Mouse (Mus musculus): ENCODE data around the gene Ppp1r37. TPM values are rescaled to one million over a fixed set of nuclear protein-coding genes. Genes with fewer than 3 reads are reported as not detected.

Gene Ppp1r37
- total and polyA plus RNA-seq, 3 experiments: 68.3 to 159 (median 70.8) TPM

DNA sequence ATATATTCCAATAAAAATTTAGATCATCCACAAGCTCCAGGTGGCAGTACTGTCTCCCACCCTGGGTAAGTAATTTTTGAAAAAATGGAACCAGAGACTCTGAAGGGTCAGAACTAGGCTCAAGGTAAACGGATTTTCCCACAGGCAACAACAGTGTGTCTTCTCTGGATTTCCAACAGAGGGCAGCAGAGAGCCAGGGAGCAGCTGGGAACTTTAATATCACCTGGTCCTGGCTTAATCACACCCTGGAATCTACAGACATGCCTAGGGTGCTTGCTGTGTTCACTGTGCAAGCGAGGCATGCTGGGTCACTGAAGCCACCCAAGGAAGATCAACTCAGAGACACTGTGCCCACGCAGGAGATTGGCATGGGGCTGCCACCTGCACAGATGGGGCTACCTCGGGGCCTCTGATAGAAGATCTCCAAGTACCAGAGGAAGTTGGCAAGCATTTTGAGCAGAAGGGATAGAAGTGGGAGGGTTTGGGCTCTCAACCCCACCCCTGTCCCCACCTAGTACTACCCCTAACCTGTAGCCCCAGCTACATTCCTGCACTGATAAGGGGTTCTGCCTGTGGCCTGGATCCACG lies 59.3 kb downstream of the Ppp1r37 start:
- peak; percentile 66 for DNase-seq

GRCm38 (mm10) chr7:19501658-19502057 lies 61.2 kb downstream of the Ppp1r37 start:
- peak; percentile 91 for DNase-seq

- DNase-seq: no peak
These were observed 62.2 kb downstream of the Ppp1r37 start for GRCm38 (mm10) chr7:19500420-19501363.

- DNase-seq: peak; percentile 85
These were observed 64.5 kb downstream of the Ppp1r37 start for GRCm38 (mm10) chr7:19498326-19498725.

GRCm38 (mm10) chr7:19496214-19496555 lies 66.7 kb downstream of the Ppp1r37 start:
- DNase-seq: no peak

DNA sequence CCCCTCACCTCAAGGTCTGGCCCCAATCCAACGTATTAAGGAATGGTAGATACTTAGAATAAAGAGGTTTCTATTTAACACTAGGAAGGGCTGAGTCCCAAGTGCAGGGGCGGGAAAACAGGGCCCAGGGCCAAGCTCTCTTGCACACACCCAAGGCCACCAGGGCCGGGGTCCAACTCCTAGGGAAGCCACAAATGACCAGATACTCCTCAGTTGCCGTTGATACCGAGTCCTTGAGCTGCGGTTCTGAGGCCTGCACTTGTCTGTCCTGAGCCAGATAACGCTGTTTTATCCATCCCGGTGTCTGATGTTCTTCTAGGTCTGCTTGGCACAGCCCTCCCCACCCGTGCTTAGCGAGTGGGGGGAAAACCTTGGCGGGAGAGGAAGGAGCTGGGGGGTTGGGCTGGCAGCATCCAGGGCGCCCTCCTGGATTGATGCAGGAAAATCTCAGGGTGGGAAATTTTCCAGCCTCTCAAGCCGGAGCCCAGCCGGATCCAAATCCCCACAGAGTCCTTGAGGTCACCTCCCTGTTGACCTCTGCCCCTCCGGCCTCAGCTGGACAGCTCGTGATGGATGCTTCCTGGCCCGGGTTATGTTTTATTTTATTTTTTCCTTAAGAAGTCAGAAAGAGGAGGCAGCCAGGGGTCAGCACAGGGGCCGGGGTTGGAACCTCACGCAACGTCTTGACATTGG lies 67.2 kb downstream of the Ppp1r37 start:
- DNase-seq: peak; percentile 92

DNA sequence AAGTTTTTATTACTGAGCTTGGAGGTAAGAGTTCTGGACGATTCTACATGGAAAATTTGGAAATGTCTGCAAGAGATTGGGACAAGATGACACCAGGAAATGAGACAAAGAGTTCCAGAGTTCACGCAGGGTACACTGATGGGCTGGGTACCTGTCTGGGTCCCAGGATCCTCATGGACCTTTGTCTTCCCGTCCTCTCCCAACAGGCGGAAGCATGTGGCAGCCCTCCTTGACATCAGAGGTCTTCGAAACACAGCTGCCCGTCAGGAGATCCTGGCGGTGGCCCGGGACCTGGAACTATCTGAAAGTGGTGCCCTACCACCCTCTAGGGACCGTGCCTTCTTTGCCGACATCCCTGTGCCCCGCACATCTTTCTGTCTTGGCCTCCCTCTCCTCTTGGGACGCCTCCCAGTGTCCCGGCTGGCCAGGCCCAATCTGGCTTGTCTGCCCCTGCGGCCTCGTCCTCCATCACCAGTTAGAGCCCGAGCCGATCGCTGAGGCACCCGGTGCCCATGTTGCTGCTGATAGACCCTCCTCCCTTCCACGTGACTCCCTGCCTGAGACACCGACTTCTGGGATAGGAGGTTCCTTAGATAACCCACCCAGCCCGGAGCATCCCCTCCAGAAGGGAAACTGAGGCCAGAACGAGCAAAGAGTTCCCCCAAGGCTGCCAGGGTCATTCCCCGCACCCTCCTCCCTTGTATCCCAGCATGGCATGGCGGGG lies 68.0 kb downstream of the Ppp1r37 start:
- peak; percentile 63 for DNase-seq

GRCm38 (mm10) chr7:19491731-19492130 lies 71.1 kb downstream of the Ppp1r37 start:
- peak; percentile 83 for DNase-seq

GRCm38 (mm10) chr7:19489525-19489924 lies 73.4 kb downstream of the Ppp1r37 start:
- DNase-seq: no peak

DNA sequence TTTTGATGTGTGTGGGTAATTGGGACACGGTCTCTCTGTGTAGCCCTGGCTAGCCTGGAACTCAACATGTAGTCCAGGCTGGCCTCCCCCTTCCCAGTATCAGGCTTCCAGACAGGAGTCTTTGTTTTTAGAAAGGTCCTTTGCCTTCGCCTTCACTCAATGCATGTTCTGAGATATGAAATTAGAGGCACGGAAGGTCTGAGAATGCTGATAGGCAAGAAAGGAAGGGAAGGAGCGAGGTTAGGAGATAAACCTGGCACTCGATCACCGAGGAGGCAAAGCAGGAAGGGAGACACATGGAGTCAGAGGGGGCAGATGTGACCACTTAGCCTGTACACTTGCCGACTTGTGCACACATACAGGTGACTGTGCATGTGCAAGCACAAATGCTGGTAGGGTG lies 76.3 kb downstream of the Ppp1r37 start:
- DNase-seq: no peak

DNA sequence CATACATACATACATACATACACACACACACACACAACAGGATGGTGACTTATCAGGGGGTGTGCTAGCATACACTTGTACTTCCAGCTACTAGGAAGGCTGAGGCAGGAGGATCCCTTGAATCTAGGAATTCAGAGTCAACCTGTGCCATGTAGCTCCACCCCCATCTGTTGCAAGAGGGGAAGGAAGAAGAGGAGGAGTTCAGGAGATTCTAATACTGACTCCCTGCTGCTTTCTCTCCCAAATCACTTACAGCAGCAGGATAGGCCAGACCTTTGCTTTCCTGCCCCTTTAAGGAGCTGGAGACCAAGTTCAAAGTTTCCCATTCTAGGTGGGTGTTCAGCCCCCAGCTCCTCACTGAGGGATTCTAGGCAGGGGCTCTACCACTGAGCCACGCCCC lies 77.4 kb downstream of the Ppp1r37 start:
- DNase-seq: no peak

- DNase-seq: no peak
These were observed 79.6 kb downstream of the Ppp1r37 start for GRCm38 (mm10) chr7:19483281-19483680.

Other genes starting within 250 kb of the Ppp1r37 start
- 10 to 100 TPM; 36.5 to 40.8 TPM for gene Ercc1, start 218.3 kb downstream of the Ppp1r37 start, total RNA-seq (2021)
- 36.3 and 37.8 TPM in 2 replicates for gene Ercc1, start 218.3 kb downstream of the Ppp1r37 start, polyA plus RNA-seq (2012; rRNA removed)
- 10 to 100 TPM; 13.2 to 13.3 TPM for gene Cd3eap, start 203.6 kb downstream of the Ppp1r37 start, total RNA-seq (2021)
- gene Cd3eap, start 203.6 kb downstream of the Ppp1r37 start, polyA plus RNA-seq (2012; rRNA removed): 12.3 and 21.5 TPM in 2 replicates
- gene Ppp1r13l, start 203.3 kb downstream of the Ppp1r37 start, total RNA-seq (2021): 1 to 10 TPM; 6.5 to 8.3 TPM
- gene Ppp1r13l, start 203.3 kb downstream of the Ppp1r37 start, polyA plus RNA-seq (2012; rRNA removed): 16.9 and 20.2 TPM in 2 replicates
- 10 to 100 TPM; 21.7 to 25.5 TPM for gene Ercc2, start 181.1 kb downstream of the Ppp1r37 start, total RNA-seq (2021)
- 92.3 and 94.7 TPM in 2 replicates for gene Ercc2, start 181.1 kb downstream of the Ppp1r37 start, polyA plus RNA-seq (2012; rRNA removed)
- gene Klc3, start 159.0 kb downstream of the Ppp1r37 start, total RNA-seq (2021): 1 to 10 TPM in 1 of 2 experiments, under 1 TPM in 1; 0.98 to 5.2 TPM
- 1.3 and 3.7 TPM in 2 replicates for gene Klc3, start 159.0 kb downstream of the Ppp1r37 start, polyA plus RNA-seq (2012; rRNA removed)
- gene Ckm, start 158.3 kb downstream of the Ppp1r37 start, total RNA-seq (2021): not detected
- gene Ckm, start 158.3 kb downstream of the Ppp1r37 start, polyA plus RNA-seq (2012; rRNA removed): 0.84 and 1.0 TPM in 2 replicates
- 10 to 100 TPM; 40.5 to 56.8 TPM for gene Mark4, start 104.3 kb downstream of the Ppp1r37 start, total RNA-seq (2021)
- 71.6 and 79.0 TPM in 2 replicates for gene Mark4, start 104.3 kb downstream of the Ppp1r37 start, polyA plus RNA-seq (2012; rRNA removed)
- gene Exoc3l2, start 99.7 kb downstream of the Ppp1r37 start, total RNA-seq (2021): 10 to 100 TPM; 31.9 to 58.8 TPM
- 55.3 and 57.9 TPM in 2 replicates for gene Exoc3l2, start 99.7 kb downstream of the Ppp1r37 start, polyA plus RNA-seq (2012; rRNA removed)
- gene Bloc1s3, start 54.7 kb downstream of the Ppp1r37 start, total RNA-seq (2021): 10 to 100 TPM in 1 of 2 experiments, 1 to 10 TPM in 1; 9.8 to 13.2 TPM
- 31.9 and 37.2 TPM in 2 replicates for gene Bloc1s3, start 54.7 kb downstream of the Ppp1r37 start, polyA plus RNA-seq (2012; rRNA removed)
- gene Trappc6a, start 54.7 kb downstream of the Ppp1r37 start, total RNA-seq (2021): 10 to 100 TPM; 70.2 to 81.4 TPM
- 253 and 254 TPM in 2 replicates for gene Trappc6a, start 54.7 kb downstream of the Ppp1r37 start, polyA plus RNA-seq (2012; rRNA removed)
- under 1 TPM in 1 of 2 experiments, not detected in 1; 0.14 TPM for gene Nkpd1, start 45.2 kb downstream of the Ppp1r37 start, total RNA-seq (2021)
- gene Nkpd1, start 45.2 kb downstream of the Ppp1r37 start, polyA plus RNA-seq (2012; rRNA removed): 0.38 and 0.64 TPM in 2 replicates
- under 1 TPM; 0.69 to 0.98 TPM for gene Zfp296, start 14.2 kb upstream of the Ppp1r37 start, total RNA-seq (2021)
- gene Zfp296, start 14.2 kb upstream of the Ppp1r37 start, polyA plus RNA-seq (2012; rRNA removed): 3.1 and 3.4 TPM in 2 replicates
- 10 to 100 TPM; 83.8 to 84.2 TPM for gene Gemin7, start 14.5 kb upstream of the Ppp1r37 start, total RNA-seq (2021)
- gene Gemin7, start 14.5 kb upstream of the Ppp1r37 start, polyA plus RNA-seq (2012; rRNA removed): 177 and 183 TPM in 2 replicates
- 10 to 100 TPM; 34.4 to 37.3 TPM for gene Clasrp, start 41.4 kb upstream of the Ppp1r37 start, total RNA-seq (2021)
- 280 and 380 TPM in 2 replicates for gene Clasrp, start 41.4 kb upstream of the Ppp1r37 start, polyA plus RNA-seq (2012; rRNA removed)
- 10 to 100 TPM; 26.5 to 33.9 TPM for gene Relb, start 66.4 kb upstream of the Ppp1r37 start, total RNA-seq (2021)
- gene Relb, start 66.4 kb upstream of the Ppp1r37 start, polyA plus RNA-seq (2012; rRNA removed): 79.2 and 85.8 TPM in 2 replicates
- gene Clptm1, start 102.0 kb upstream of the Ppp1r37 start, total RNA-seq (2021): 100 to 1,000 TPM; 151 to 152 TPM
- 157 and 178 TPM in 2 replicates for gene Clptm1, start 102.0 kb upstream of the Ppp1r37 start, polyA plus RNA-seq (2012; rRNA removed)
- 1 to 10 TPM in 1 of 2 experiments, not detected in 1; 3.1 TPM for gene Apoc2, start 114.9 kb upstream of the Ppp1r37 start, total RNA-seq (2021)
- 0.28 TPM in 1 of 2 replicates, not detected in the other for gene Apoc2, start 114.9 kb upstream of the Ppp1r37 start, polyA plus RNA-seq (2012; rRNA removed)
- gene Gm44805, start 118.3 kb upstream of the Ppp1r37 start, total RNA-seq (2021): 1 to 10 TPM; 1.5 to 1.9 TPM
- gene Gm44805, start 118.3 kb upstream of the Ppp1r37 start, polyA plus RNA-seq (2012; rRNA removed): 2.3 and 4.1 TPM in 2 replicates
- gene Apoc4, start 118.4 kb upstream of the Ppp1r37 start, total RNA-seq (2021): 100 to 1,000 TPM in 1 of 2 experiments, 10 to 100 TPM in 1; 40.7 to 204 TPM
- gene Apoc4, start 118.4 kb upstream of the Ppp1r37 start, polyA plus RNA-seq (2012; rRNA removed): 95.0 and 181 TPM in 2 replicates
- gene Apoc1, start 129.6 kb upstream of the Ppp1r37 start, total RNA-seq (2021): 1,000 to 10,000 TPM in 1 of 2 experiments, 100 to 1,000 TPM in 1; 204 to 1,066 TPM
- gene Apoc1, start 129.6 kb upstream of the Ppp1r37 start, polyA plus RNA-seq (2012; rRNA removed): 76.5 and 212 TPM in 2 replicates
- 1,000 to 10,000 TPM; 1,105 to 1,118 TPM for gene Apoe, start 136.1 kb upstream of the Ppp1r37 start, total RNA-seq (2021)
- 1,670 and 1,938 TPM in 2 replicates for gene Apoe, start 136.1 kb upstream of the Ppp1r37 start, polyA plus RNA-seq (2012; rRNA removed)
- 100 to 1,000 TPM; 115 to 143 TPM for gene Tomm40, start 152.4 kb upstream of the Ppp1r37 start, total RNA-seq (2021)
- 164 and 165 TPM in 2 replicates for gene Tomm40, start 152.4 kb upstream of the Ppp1r37 start, polyA plus RNA-seq (2012; rRNA removed)
- gene Nectin2, start 187.4 kb upstream of the Ppp1r37 start, total RNA-seq (2021): 10 to 100 TPM; 76.9 to 98.1 TPM
- 138 and 165 TPM in 2 replicates for gene Nectin2, start 187.4 kb upstream of the Ppp1r37 start, polyA plus RNA-seq (2012; rRNA removed)
- gene Bcam, start 207.9 kb upstream of the Ppp1r37 start, total RNA-seq (2021): 10 to 100 TPM; 35.9 to 61.1 TPM
- 103 and 108 TPM in 2 replicates for gene Bcam, start 207.9 kb upstream of the Ppp1r37 start, polyA plus RNA-seq (2012; rRNA removed)
- gene Cblc, start 233.7 kb upstream of the Ppp1r37 start, total RNA-seq (2021): not detected
- gene Cblc, start 233.7 kb upstream of the Ppp1r37 start, polyA plus RNA-seq (2012; rRNA removed): 0.60 TPM in 1 of 2 replicates, not detected in the other

All from adrenal gland, adult 2 months (tissue).